Mouse (Mus musculus) spleen, adult 2 months (tissue): ENCODE data around the gene P2rx6.

Experiments used
- CTCF ChIP-seq: fragments of 200-500 bp; IDR thresholded peaks from 2 replicates; pipeline ENCODE4 v1.5.1; 2011; ENCODE audit warnings: mild to moderate bottlenecking, inconsistent platforms; ENCODE audit not compliant: insufficient read depth, insufficient read length, insufficient replicate concordance; ENCODE audit errors: extremely low read depth
- POLR2A ChIP-seq: fragments of 200-500 bp; IDR thresholded peaks from 2 replicates; pipeline ENCODE4 v1.6.1; 2011; ENCODE audit warnings: low read depth, low read length, inconsistent platforms

DNA sequence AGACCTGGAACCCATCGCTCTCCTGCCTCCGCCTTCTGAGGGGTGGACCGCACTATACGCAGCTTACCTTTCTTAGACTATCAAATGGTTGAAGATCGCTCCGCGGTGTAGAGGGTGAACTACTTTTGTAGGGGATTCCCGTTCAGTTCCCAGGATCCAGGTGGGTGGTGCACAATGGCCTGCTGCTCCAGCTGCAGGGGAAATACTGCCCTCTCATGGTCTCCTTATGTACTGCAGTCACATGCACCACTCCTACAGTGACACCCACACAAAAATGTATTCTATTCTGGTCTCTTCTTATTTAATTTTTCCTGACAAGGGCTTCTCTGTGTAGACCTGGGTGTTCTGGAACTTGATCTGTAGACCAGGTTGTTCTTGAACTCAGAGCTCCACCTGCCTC, 21.4 kb downstream of the P2rx6 start, which contains the start of gene Slc7a4:
- TF ChIP-seq POLR2A (no peak), CTCF (peak; percentile 13; the same call in 1 of the 2 replicates)
